Mouse (Mus musculus): ENCODE data around the gene Ddc. TPM values are rescaled to one million over a fixed set of nuclear protein-coding genes. Genes with fewer than 3 reads are reported as not detected.

Gene Ddc
- polyA plus RNA-seq, 1 experiment: 0.48 TPM

DNA sequence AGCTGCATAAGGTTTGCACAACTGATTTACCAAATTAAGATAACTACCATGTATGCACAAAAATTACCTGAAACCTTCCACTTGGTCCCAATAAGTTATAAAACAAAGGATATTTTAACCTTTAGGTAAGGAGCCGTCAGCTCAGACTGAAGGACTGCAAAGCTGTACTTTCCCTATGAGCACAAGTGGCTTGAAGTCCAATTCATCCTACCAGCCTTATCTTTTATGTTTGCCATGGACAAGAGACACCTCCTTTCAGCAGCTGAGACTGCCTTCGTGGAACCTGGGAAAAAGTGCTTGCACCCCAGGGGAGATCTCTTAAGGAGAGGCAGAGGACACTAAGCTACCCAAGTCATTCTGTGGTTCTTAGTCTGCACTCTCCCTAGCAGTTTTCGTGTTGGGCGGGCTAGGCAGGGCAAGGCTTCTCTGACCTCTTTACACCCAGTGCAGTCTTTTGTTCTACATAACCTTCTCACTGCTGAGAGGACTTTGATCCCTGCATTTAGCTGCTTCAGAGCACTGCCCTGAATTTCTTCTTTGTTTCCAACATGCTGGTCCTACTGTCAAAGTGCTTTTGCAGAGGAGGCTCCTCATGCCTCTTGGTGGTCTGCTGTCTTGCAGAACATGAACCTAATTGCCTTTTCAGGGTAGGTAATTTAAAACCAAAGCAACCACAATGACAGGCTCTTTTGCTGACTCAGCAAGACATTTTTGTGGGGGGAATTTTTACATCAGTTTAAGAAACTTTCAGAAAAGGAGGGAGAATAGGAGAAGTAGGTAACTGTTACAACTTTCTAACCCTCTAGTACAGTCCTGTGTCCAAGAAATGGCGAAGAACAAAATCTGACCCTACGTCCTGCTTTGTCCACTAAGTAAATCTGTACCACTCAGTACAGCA, 44.6 kb upstream of the Ddc start:
- Histone ChIP-seq H3K79me3 (ENCODE audit: low read depth) (no peaks in the 10 kb centered on the region), H3ac (ENCODE audit: control insufficient read depth, insufficient read length, low read depth) (no peak overlapping the region), H3K4me3 (ENCODE audit: insufficient read depth, poor library complexity, severe bottlenecking) (no peak overlapping the region), H3K79me2 (ENCODE audit: control insufficient read depth, insufficient read depth) (no peaks in the 10 kb centered on the region), H3K36me3 (ENCODE audit: control insufficient read depth, insufficient read depth) (no peaks in the 10 kb centered on the region), H3K27me3 (ENCODE audit: control insufficient read depth, insufficient read depth, insufficient read length) (no peaks in the 10 kb centered on the region)
- TF ChIP-seq MYOG (IDR thresholded peaks at IDR 0.05; ENCODE audit: control insufficient read depth, extremely low read depth, insufficient read length) (no peak), CEBPB (IDR thresholded peaks at IDR 0.05; ENCODE audit: low read depth) (no peak), MYOD1 (IDR thresholded peaks at IDR 0.05; ENCODE audit: control insufficient read depth, insufficient read length, low read depth) (no peak), USF1 (IDR thresholded peaks at IDR 0.05; ENCODE audit: low read depth) (no peak), MAX (IDR thresholded peaks at IDR 0.05) (no peak), CTCF (IDR thresholded peaks at IDR 0.05; ENCODE audit: control insufficient read depth, insufficient read depth, insufficient read length) (no peak), FOSL1 (IDR thresholded peaks at IDR 0.05; ENCODE audit: insufficient read depth, low read length, poor library complexity, severe bottlenecking) (no peak)

DNA sequence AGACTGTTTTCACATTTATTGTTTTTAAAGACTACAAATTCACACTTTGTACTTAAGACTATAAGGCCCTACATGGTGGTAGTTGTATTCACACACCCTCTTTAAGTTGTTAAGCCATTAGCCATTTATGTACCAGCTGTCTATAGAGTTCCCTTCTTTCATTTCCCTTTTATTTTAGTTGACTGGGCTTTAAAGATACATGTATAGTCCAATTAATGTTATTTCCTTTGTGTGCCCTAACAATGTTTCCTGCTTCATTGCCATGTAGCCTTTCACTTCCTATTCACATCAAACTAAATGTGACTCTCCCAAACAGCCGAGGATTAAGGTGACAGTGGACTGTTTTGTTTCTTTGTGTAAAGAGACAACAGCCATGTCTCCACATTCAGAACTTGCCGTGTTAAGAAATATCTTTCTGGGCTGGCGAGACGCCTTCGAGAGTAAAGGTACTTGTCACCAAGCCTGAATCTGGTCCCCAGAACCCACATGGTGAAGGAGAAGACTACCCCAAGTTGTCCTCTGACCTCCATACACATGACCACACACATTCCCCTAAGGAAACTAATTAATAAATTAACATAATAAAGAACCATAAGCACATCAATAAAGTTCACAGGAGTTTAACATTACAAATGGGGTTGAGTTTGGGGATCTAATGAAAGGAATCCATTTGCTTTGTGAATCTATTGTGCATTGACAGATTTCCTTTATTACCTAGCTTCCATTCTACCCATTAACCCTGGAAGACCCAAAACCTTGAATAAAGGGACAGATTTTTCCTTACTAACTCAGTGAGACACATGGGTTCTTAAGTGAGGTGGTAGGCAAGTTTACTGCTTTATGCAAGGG, 43.1 kb upstream of the Ddc start:
- Histone ChIP-seq H3K36me3 (ENCODE audit: control insufficient read depth, insufficient read depth) (no peaks in the 10 kb centered on the region), H3K4me3 (ENCODE audit: insufficient read depth, poor library complexity, severe bottlenecking) (no peak overlapping the region), H3K79me3 (ENCODE audit: low read depth) (no peaks in the 10 kb centered on the region), H3K79me2 (ENCODE audit: control insufficient read depth, insufficient read depth) (no peaks in the 10 kb centered on the region), H3ac (ENCODE audit: control insufficient read depth, insufficient read length, low read depth) (no peak overlapping the region), H3K27me3 (ENCODE audit: control insufficient read depth, insufficient read depth, insufficient read length) (no peaks in the 10 kb centered on the region)
- no peak for TF ChIP-seq USF1 (IDR thresholded peaks at IDR 0.05; ENCODE audit: low read depth)
- no peak for TF ChIP-seq CTCF (IDR thresholded peaks at IDR 0.05; ENCODE audit: control insufficient read depth, insufficient read depth, insufficient read length)
- TF ChIP-seq CEBPB (IDR thresholded peaks at IDR 0.05; ENCODE audit: low read depth): no peak
- TF ChIP-seq MAX (IDR thresholded peaks at IDR 0.05): no peak
- TF ChIP-seq MYOD1 (IDR thresholded peaks at IDR 0.05; ENCODE audit: control insufficient read depth, insufficient read length, low read depth): no peak
- TF ChIP-seq MYOG (IDR thresholded peaks at IDR 0.05; ENCODE audit: control insufficient read depth, extremely low read depth, insufficient read length): no peak
- TF ChIP-seq FOSL1 (IDR thresholded peaks at IDR 0.05; ENCODE audit: insufficient read depth, low read length, poor library complexity, severe bottlenecking): no peak

DNA sequence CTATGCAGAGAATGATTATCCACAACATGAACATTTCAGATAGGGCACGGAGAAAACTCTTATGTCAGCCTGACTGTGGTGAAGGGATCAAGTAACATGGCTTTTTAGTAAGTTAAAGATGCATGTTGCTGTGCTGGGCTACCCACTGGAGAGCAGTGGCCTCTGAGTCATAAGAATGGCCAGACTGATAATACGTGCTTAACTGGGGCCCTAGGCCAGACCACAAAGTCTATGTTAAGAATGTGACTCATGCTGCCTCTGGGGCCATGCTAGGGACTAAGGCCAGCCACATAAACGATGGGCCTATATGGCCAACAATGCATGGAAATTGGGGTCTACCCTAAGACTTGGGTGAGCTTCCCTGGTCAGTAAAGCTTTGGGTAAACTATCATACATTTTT, 41.7 kb upstream of the Ddc start:
- Histone ChIP-seq H3K36me3 (ENCODE audit: control insufficient read depth, insufficient read depth) (no peaks in the 10 kb centered on the region), H3K4me3 (ENCODE audit: insufficient read depth, poor library complexity, severe bottlenecking) (no peak overlapping the region), H3ac (ENCODE audit: control insufficient read depth, insufficient read length, low read depth) (no peak overlapping the region), H3K27me3 (ENCODE audit: control insufficient read depth, insufficient read depth, insufficient read length) (no peaks in the 10 kb centered on the region), H3K79me2 (ENCODE audit: control insufficient read depth, insufficient read depth) (no peaks in the 10 kb centered on the region), H3K79me3 (ENCODE audit: low read depth) (no peaks in the 10 kb centered on the region)
- TF ChIP-seq USF1 (IDR thresholded peaks at IDR 0.05; ENCODE audit: low read depth): no peak
- peak; percentile 60 for TF ChIP-seq MAX (IDR thresholded peaks at IDR 0.05)
- TF ChIP-seq CTCF (IDR thresholded peaks at IDR 0.05; ENCODE audit: control insufficient read depth, insufficient read depth, insufficient read length): no peak
- TF ChIP-seq FOSL1 (IDR thresholded peaks at IDR 0.05; ENCODE audit: insufficient read depth, low read length, poor library complexity, severe bottlenecking): peak; percentile 86
- peak; percentile 42 for TF ChIP-seq MYOD1 (IDR thresholded peaks at IDR 0.05; ENCODE audit: control insufficient read depth, insufficient read length, low read depth)

DNA sequence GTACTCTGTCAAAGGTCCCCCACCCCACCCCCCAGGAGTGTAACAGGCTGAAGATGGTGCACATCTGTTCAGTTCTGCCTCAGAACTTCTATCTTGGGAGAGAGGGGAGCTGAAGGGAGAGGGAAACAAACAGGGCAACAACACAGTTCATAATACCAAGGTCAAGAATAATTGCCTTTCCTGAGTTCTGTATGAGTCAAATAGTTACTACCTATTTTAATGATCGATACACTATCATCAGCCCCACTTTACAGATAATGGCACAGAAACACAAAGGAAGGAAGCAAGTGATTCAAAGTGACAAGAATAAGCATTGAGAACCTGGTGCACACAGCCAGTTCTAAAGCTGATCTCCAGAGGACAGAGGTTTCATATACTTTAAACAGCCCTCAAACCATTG, 40.6 kb upstream of the Ddc start:
- Histone ChIP-seq H3K79me2 (ENCODE audit: control insufficient read depth, insufficient read depth) (no peaks in the 10 kb centered on the region), H3K27me3 (ENCODE audit: control insufficient read depth, insufficient read depth, insufficient read length) (no peaks in the 10 kb centered on the region), H3K4me3 (ENCODE audit: insufficient read depth, poor library complexity, severe bottlenecking) (no peak overlapping the region), H3ac (ENCODE audit: control insufficient read depth, insufficient read length, low read depth) (no peak overlapping the region), H3K79me3 (ENCODE audit: low read depth) (no peaks in the 10 kb centered on the region), H3K36me3 (ENCODE audit: control insufficient read depth, insufficient read depth) (no peaks in the 10 kb centered on the region)
- no peak for TF ChIP-seq MYOG (IDR thresholded peaks at IDR 0.05; ENCODE audit: control insufficient read depth, extremely low read depth, insufficient read length)
- no peak for TF ChIP-seq FOSL1 (IDR thresholded peaks at IDR 0.05; ENCODE audit: insufficient read depth, low read length, poor library complexity, severe bottlenecking)
- no peak for TF ChIP-seq USF1 (IDR thresholded peaks at IDR 0.05; ENCODE audit: low read depth)
- TF ChIP-seq CTCF (IDR thresholded peaks at IDR 0.05; ENCODE audit: control insufficient read depth, insufficient read depth, insufficient read length): no peak
- no peak for TF ChIP-seq MAX (IDR thresholded peaks at IDR 0.05)
- no peak for TF ChIP-seq MYOD1 (IDR thresholded peaks at IDR 0.05; ENCODE audit: control insufficient read depth, insufficient read length, low read depth)
- TF ChIP-seq CEBPB (IDR thresholded peaks at IDR 0.05; ENCODE audit: low read depth): no peak

DNA sequence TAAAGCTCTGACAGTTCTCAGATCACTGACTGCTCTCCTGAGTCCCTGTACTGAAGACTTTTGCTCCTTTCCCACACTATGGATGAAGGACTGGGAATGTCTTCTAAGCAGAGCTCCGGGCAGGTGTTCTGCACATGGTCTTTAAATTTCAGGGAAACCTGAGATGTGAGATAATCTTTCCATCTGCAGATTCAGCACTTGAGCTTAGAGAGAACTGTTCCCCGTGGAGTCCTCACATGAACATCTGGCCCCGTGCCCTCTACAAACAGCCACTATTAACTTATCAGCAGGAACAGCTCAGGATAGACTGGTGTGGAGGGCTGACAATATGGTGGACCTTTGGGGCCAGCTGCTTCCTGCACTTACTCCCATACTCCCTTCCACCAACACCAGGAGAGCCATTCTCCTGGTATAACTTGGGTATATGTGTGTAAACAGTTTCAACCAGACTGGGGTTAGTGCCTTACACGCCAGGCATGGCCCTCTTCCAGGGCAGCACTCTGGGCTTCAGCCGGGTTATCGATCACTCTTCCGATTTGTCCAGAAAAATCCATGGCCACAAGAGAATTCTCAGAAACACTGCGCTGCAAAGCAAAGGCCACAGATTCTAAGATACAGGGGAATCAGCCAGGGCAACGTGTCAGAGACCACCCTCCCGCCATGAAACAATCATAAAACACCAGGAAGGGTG, 39.5 kb upstream of the Ddc start:
- no peaks in the 10 kb centered on the region for H3K36me3 ChIP-seq (ENCODE audit: control insufficient read depth, insufficient read depth)
- H3ac ChIP-seq (ENCODE audit: control insufficient read depth, insufficient read length, low read depth): no peak overlapping the region
- H3K79me3 ChIP-seq (ENCODE audit: low read depth): no peaks in the 10 kb centered on the region
- no peaks in the 10 kb centered on the region for H3K79me2 ChIP-seq (ENCODE audit: control insufficient read depth, insufficient read depth)
- H3K27me3 ChIP-seq (ENCODE audit: control insufficient read depth, insufficient read depth, insufficient read length): no peaks in the 10 kb centered on the region
- no peak overlapping the region for H3K4me3 ChIP-seq (ENCODE audit: insufficient read depth, poor library complexity, severe bottlenecking)
- TF ChIP-seq MAX (IDR thresholded peaks at IDR 0.05) (no peak), CEBPB (IDR thresholded peaks at IDR 0.05; ENCODE audit: low read depth) (no peak), FOSL1 (IDR thresholded peaks at IDR 0.05; ENCODE audit: insufficient read depth, low read length, poor library complexity, severe bottlenecking) (no peak), USF1 (IDR thresholded peaks at IDR 0.05; ENCODE audit: low read depth) (no peak), MYOD1 (IDR thresholded peaks at IDR 0.05; ENCODE audit: control insufficient read depth, insufficient read length, low read depth) (no peak), MYOG (IDR thresholded peaks at IDR 0.05; ENCODE audit: control insufficient read depth, extremely low read depth, insufficient read length) (no peak)
